Mouse (Mus musculus) lung, postnatal 36 days (tissue): Measurements from ENCODE around the gene Zcchc7.

Experiments used
- DNase-seq: peaks from one replicate; pipeline ENCODE4 v3.0.0; 2022; ENCODE audit warnings: mixed read lengths

Zcchc7 gene

DNA sequence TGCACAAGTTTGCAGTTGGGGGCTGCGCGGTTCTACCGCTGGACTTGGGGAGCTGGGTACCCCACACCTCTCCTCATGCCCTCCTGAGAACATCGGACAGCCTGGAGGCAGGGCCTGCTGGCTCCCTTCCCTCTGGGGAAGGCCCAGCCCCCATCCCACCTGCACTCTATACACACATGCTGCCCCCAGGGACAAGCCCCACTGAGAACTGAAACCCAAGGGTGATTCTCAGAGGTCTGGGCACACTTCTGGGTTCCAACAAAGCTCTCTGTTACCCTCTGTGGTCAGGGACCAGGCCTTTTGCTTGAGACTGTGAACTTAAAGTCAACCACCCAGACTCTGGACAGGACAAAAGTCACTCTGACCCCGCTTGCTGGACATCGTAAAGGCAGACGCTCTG lies 214.4 kb downstream of the Zcchc7 start:
- peak; percentile 27 for DNase-seq

DNA sequence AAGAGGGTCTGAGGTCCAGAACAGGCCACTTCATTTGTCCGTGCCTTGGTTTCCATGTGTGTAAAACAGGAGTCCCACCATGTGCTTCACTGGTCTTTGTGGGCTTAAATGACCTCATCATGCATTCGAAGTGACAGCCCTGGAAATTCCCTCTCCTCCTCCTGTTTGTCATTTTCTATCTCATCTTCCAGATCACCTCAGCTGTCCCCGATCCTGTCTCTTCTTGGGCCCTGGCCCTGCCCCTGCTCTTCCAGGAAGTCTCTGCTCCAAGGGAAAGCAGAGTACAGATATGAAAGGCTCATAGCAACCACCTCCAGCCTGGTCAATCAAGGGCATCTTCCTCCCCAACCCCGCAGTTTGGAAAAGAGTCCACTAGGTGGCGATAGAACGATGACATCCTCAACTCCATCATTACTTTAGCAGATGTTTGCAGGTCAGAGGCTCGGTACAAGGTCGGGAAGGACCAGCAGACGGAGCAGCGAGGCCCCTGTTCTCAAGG lies 215.0 kb downstream of the Zcchc7 start:
- peak; percentile 72 for DNase-seq

DNA sequence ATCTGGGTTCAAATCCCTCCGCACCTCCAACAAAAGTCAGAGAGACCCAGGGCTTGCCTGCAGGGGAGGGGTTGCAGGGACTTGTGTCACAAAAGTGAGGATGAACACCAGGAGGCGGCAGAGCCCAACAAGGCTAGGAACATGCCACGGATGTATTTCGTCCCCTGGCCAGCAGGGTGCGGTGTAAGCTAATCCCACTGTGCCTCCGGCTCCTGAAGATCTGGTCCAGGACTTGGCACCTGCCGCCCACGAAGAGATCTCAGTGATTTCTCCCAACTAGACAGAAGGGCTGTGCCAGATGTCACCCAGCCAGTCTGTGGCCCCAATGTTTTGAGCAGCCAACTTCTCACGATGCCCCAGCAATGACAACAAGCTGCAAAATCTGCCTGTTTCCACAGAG lies 217.8 kb downstream of the Zcchc7 start:
- peak; percentile 95 for DNase-seq

DNA sequence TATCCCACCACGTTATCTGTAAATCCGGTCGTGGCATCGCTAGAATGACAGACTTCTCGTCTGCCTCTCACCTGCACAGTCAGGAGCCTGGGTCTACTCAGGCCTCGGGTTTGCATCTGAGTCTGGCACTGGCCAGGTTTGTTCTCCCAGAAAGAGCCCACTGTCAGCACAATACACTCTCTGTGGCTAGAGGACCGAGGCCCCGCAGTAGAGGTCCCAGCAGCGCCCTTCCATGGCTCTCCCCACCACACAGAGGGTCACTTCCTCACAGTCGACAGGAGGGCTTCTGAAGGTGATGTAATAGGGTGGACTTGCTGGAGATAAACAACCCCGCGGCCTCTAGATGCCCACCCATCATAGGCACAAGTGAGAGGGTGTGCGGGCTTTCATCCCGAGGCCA lies 218.2 kb downstream of the Zcchc7 start:
- DNase-seq, result no peak

DNA sequence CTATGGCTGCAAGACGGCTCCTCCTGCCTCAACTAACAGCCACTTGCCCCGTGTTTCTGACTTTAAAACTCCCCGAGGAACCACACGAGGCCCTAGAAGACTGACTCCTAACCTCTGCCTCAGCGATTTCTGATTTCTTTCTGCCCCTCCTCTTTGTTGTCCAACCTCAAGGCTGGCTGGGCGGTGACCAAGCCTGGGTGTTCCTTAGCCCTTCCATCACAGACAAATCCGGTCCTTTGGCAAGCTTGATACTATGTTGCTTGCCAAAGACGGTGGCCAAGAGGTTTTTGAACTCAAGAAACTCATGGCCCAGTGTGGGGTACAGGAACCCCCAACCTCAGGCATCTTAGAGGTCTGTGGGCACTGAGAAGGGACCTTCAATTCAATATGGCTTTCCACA lies 218.7 kb downstream of the Zcchc7 start:
- DNase-seq, result no peak

DNA sequence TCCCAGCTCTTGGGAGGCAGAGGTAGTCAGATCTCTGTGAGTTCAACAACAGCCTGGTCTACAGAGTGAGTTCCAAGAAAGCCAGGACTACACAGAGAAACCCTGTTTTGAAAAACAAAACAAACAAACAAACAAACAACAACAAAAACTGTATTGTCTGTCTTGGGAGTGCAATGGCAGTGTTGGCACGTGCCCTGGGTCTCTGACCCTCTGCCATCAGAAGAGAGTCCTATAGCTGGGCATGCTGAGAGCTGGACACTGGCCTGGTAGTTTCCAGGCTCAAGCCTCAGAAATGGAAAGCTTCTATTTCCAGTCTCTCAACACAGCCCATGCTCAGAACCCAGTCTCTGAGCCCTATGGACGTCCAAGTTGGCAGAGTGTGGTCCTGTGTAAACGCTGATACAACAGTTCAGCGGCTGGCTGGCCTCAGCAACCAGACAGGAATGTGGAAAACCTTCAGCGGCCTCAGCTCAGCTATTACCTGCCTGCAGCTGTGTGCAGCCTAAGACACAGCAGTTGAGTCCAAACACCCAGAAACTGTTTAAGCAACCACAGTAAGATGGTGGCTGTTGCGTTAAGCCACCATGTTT lies 220.4 kb downstream of the Zcchc7 start:
- no peak for DNase-seq

DNA sequence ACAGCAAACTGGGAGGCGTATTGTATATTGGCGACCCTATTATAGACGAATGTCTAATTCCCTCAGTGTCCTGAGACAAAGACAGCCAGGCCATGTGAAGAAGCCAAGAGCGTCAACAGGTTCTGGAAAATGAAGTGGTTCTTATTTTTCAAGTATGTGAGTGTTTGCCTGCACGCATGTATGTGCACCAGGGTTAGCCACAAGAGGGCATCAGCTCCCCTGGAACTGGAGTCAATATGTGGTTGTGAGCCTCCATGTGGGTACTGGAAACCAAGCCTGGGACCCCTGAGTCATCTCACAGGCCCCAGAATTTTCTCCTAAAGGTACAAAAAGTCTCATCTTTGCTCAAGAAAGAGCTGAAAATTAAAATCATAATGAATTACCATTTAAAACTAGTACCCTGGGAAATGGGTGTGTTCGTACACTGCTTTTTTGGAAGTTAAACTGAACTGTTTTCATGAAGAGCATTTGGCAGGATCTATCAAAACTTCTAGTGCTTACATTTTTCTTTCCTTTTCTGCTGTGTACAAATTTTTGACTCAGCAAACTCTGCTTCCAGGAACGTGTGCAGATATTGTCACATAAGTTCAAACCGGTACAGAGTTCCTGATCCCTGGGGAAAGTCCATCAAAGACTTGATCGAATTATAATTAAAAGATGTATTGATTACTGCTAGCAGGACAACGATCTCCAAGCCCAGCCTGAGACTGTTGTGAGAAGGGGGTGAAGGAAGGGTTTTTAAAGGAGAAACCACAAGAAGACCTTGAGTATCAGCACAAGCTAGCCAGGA lies 221.4 kb downstream of the Zcchc7 start:
- no peak for DNase-seq

DNA sequence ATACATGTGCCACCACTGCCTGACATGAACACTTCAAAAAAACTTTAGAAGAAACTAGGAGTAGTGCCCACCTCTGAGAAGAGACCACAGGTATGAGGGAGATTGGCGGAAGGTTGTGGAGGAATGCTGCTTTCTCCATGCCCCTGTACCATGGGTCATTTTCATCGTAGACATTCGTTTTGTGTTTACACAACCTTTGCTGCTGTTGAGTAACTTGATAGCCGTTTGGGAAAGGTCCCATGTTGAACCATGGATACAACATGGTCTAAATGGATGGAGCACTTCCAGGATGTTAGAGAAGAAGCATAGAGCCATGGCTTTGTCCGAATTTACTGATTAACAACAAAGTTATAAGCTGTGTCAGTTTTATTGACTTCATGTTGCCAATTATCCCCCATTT lies 222.5 kb downstream of the Zcchc7 start:
- no peak for DNase-seq

DNA sequence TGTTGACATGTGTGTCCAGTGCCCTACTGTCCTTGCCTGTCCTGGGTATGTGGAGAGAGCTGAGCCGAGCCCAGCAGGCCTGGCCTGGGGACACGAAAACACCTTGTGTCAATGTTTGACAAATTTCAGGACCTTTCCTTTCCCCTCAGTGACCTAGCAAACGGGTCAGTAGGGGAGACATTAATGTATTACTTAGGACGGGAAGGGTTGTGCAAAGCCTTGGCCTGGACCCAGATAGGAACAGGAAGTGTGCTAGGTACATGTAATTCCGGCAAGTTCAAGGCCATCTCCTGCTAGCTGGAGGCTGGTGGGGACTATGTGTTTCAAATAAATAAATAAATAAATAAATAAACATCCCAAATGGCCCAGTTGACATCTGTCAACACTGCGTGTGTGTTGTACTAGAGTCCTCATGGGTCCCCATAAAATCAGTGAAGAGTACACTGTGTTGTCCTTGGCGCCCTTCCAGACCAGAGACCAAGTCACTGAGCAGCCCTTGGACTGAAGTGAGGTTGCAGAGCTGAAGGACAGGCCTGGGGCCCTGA lies 224.2 kb downstream of the Zcchc7 start:
- DNase-seq, result no peak

DNA sequence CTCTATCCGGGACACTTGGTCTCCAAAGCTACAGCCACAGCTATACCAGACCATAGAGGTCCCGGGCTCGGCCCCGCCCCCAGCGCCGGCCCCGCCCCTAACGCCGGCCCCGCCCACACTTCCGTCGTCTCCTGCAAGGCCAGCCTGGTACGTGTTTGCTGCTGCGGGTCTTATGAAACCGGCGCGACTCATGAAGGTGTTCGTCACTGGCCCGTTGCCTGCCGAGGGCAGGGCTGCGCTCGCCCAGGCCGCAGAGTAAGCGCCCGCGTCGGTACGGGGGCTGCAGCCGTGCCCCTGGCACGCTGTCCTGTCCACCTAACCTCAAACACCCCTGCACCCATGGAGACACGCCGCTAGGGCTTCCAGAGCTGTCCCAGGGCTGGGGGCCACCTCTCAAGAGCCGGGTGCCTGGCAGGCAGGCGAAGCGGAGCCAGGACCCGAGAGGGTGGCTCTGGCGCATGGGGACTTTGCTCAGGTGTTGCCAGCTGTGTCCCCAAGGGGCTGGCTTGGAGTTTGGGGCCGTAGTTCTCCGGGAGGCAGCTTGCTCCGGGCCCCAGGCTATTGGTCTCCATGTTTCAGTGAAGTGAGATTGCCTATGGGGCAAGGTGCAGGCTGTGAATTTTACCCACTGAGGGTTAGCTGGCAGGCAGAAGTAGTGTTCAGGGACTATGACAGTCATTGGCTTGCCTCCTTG lies 225.8 kb downstream of the Zcchc7 start, which contains the start of gene Grhpr:
TSS of gene Grhpr (plus strand) at position 116 of the 694 bp plus-strand sequence.
- peak; percentile 88 for DNase-seq
